8 mouse cellular contexts compared by ENCODE assay signal in genomic region chr4:132344403-132345134, GRCm38 (mm10). TPM values are rescaled to one million over a fixed set of nuclear protein-coding genes. Genes with fewer than 3 reads are reported as not detected.
DNase-seq lines count a peak whose midpoint lies in the region; ATAC-seq lines count a peak whose summit lies in the region.

No protein-coding gene starts in this region.

- H3K27ac ChIP-seq in hindbrain, embryonic 13.5 days = no peak overlapping the region

- H3K36me3 ChIP-seq in hindbrain, embryonic 13.5 days = peaks cover 5% of the 10 kb centered on the region

- peaks cover 27% of the 10 kb centered on the region for H3K4me1 ChIP-seq in hindbrain, embryonic 13.5 days (replicated peaks)

- peak; percentile 16 to 20 for DNase-seq in right cerebral cortex, adult 2 months (ENCODE audit: low spot score in 2 of 2)
- no peak for DNase-seq in right cerebral cortex, postnatal 10 days (ENCODE audit: low spot score in 2 of 2)
- no peak for DNase-seq in layer of hippocampus, postnatal 36 days
- no peak for DNase-seq in urinary bladder, postnatal 25 days (ENCODE audit: low spot score)
- no peak for DNase-seq in adrenal gland, postnatal 36 days

- H3K27me3 ChIP-seq in hindbrain, embryonic 13.5 days = no peaks in the 10 kb centered on the region

- peak; percentile 26 for ATAC-seq in common myeloid progenitor, adult 5-6 weeks (replicated peaks; ENCODE audit: low read depth, poor library complexity, severe bottlenecking)
- peak; percentile 32; the same call in 1 of the 2 replicates for ATAC-seq in hindbrain, embryonic 13.5 days (ENCODE audit: low FRiP score)
- ATAC-seq in megakaryocyte-erythroid progenitor cell, adult 5-6 weeks (replicated peaks; ENCODE audit: low FRiP score, low TSS enrichment, poor library complexity, severe bottlenecking) = peak; percentile 32

- no peaks in the 10 kb centered on the region for H3K9me3 ChIP-seq in hindbrain, embryonic 13.5 days

- peak overlapping the region; percentile 83 for H3K4me3 ChIP-seq in hindbrain, embryonic 13.5 days

- peak overlapping the region; percentile 84 for H3K9ac ChIP-seq in hindbrain, embryonic 13.5 days

- H3K4me2 ChIP-seq in hindbrain, embryonic 13.5 days = peak overlapping the region; percentile 96

- 11% methylated on average over 13 of the region's 13 CpGs for WGBS in hindbrain, embryonic 13.5 days

RNA-seq across cellular contexts. Expression of gene Rcc1, which starts 8.8 kb away (rescaled TPM):
- total RNA-seq in common myeloid progenitor, adult 5-6 weeks (2017) = 46.6 and 48.1 TPM in 2 replicates
- polyA plus RNA-seq in hindbrain, embryonic 13.5 days (2015; fragmentation: Nextera tagmentation; extraction: Ambion mirVana) = 37.2 and 42.1 TPM in 2 replicates
- 70.1 and 82.4 TPM in 2 replicates for total RNA-seq in megakaryocyte-erythroid progenitor cell, adult 5-6 weeks (2014; fragmentation: Nextera tagmentation)
- 40.0 and 64.8 TPM in 2 replicates for total RNA-seq in megakaryocyte-erythroid progenitor cell, adult 5-6 weeks (2017)
- total RNA-seq in layer of hippocampus, postnatal 36 days (2021) = 10 to 100 TPM; 11.9 to 13.4 TPM
- total RNA-seq in adrenal gland, postnatal 36 days (2021) = 10 to 100 TPM; 14.7 to 16.8 TPM

RNA-seq across cellular contexts. Expression of gene Trnau1ap, which starts 15.2 kb away (rescaled TPM):
- 23.9 and 43.7 TPM in 2 replicates for total RNA-seq in common myeloid progenitor, adult 5-6 weeks (2017)
- polyA plus RNA-seq in hindbrain, embryonic 13.5 days (2015; fragmentation: Nextera tagmentation; extraction: Ambion mirVana) = 75.7 and 80.9 TPM in 2 replicates
- total RNA-seq in megakaryocyte-erythroid progenitor cell, adult 5-6 weeks (2014; fragmentation: Nextera tagmentation) = 42.1 and 56.8 TPM in 2 replicates
- 52.0 and 57.9 TPM in 2 replicates for total RNA-seq in megakaryocyte-erythroid progenitor cell, adult 5-6 weeks (2017)
- 10 to 100 TPM; 18.6 to 19.6 TPM for total RNA-seq in layer of hippocampus, postnatal 36 days (2021)
- total RNA-seq in adrenal gland, postnatal 36 days (2021) = 10 to 100 TPM; 29.2 to 37.5 TPM

RNA-seq across cellular contexts. Expression of gene Rab42, which starts 41.4 kb away (rescaled TPM):
- total RNA-seq in common myeloid progenitor, adult 5-6 weeks (2017) = not detected in 2 replicates
- polyA plus RNA-seq in hindbrain, embryonic 13.5 days (2015; fragmentation: Nextera tagmentation; extraction: Ambion mirVana) = 0.80 and 0.84 TPM in 2 replicates
- not detected in 2 replicates for total RNA-seq in megakaryocyte-erythroid progenitor cell, adult 5-6 weeks (2014; fragmentation: Nextera tagmentation)
- total RNA-seq in megakaryocyte-erythroid progenitor cell, adult 5-6 weeks (2017) = not detected in 2 replicates
- total RNA-seq in layer of hippocampus, postnatal 36 days (2021) = 1 to 10 TPM; 1.2 to 2.6 TPM
- total RNA-seq in adrenal gland, postnatal 36 days (2021) = 1 to 10 TPM in 1 of 2 experiments, under 1 TPM in 1; 0.56 to 1.7 TPM

Comparison
In these comparisons a context has a peak if more than half of its experiments do, and no peak if none do; other contexts are left out.
1. DNase-seq: peak in right cerebral cortex, adult 2 months (2 of 2); none in right cerebral cortex, postnatal 10 days (0 of 2), layer of hippocampus, postnatal 36 days (0 of 2), urinary bladder, postnatal 25 days (single experiment) and adrenal gland, postnatal 36 days (0 of 2).
2. Peak in every context shown above with its lines, with median percentiles within 50 percentile points of each other: ATAC-seq.